Mouse (Mus musculus): ENCODE measurements at regions not wholly inside any gene's neighbourhood (a gene's known extent, or its start where the extent isn't known, plus 50 kb on each side); places are given as distances from the start of the nearest gene placed in this dataset.

GRCm38 (mm10) chr3:83701075-83701474 is 65.0 kb upstream of the Sfrp2 start:
- TF ChIP-seq CTCF (IDR thresholded peaks at IDR 0.05; ENCODE audit: insufficient read depth, low read depth, low read length) (no peak), POLR2A (IDR thresholded peaks at IDR 0.05; ENCODE audit: insufficient read depth, low read depth, low read length) (no peak)

All from olfactory bulb, adult 2 months (tissue).